Mouse (Mus musculus) neutrophil, adult 5-6 weeks (primary cell): ENCODE data around the gene Bptf. TPM values are rescaled to one million over a fixed set of nuclear protein-coding genes. Genes with fewer than 3 reads are reported as not detected.
"Not testable (repeated sequence)": the region's sequence is repeated elsewhere in the genome, so short reads cannot be mapped to it uniquely, and the experiment has no call there.

Experiments used
- ATAC-seq: fragments of 151-379, 151-347 bp; 2 replicates; pipeline ENCODE4 v1.8.0; 2017; ENCODE audit warnings: mild to moderate bottlenecking, moderate TSS enrichment; ENCODE audit not compliant: insufficient number of reproducible peaks, poor library complexity, low FRiP score, severe bottlenecking; ENCODE audit errors: extremely low read depth
- total RNA-seq: library from RNA; stranded (forward); fragments of 200-1000 nt; gene quantifications from 2 replicates; pipeline ENCODE4 v1.2.3, GENCODE M21; 2017

Gene Bptf
- total RNA-seq, 1 experiment from 2014 or later, result 150 TPM

GRCm38 (mm10) chr11:107005538-107005937 lies 126.4 kb downstream of the Bptf start:
- ATAC-seq, result no peak

- ATAC-seq, result no peak
Observed at GRCm38 (mm10) chr11:107001760-107002675, 129.9 kb downstream of the Bptf start.

- no peak for ATAC-seq
Observed at GRCm38 (mm10) chr11:106999949-107000513, 131.9 kb downstream of the Bptf start.

GRCm38 (mm10) chr11:106999151-106999948 lies 132.6 kb downstream of the Bptf start, which contains the start of gene Kpna2:
Gene Kpna2, minus strand, starts transcription at chr11:106999541.
- peak; percentile 90 for ATAC-seq

GRCm38 (mm10) chr11:106998651-106999150 lies 133.2 kb downstream of the Bptf start:
- no peak for ATAC-seq

- ATAC-seq, result no peak
Observed at GRCm38 (mm10) chr11:106997976-106998375, 134.0 kb downstream of the Bptf start.

- ATAC-seq, result not testable (repeated sequence)
Observed at GRCm38 (mm10) chr11:106996492-106996891, 135.4 kb downstream of the Bptf start.

- ATAC-seq, result peak; percentile 88
Observed at GRCm38 (mm10) chr11:106994246-106995085, 137.5 kb downstream of the Bptf start.

- no peak for ATAC-seq
Observed at GRCm38 (mm10) chr11:106987384-106987783, 144.5 kb downstream of the Bptf start.

GRCm38 (mm10) chr11:106985979-106986604 lies 145.8 kb downstream of the Bptf start:
- not testable (repeated sequence) for ATAC-seq

Other genes with a start within 250 kb of the Bptf start
- gene Smurf2, start 211.4 kb downstream of the Bptf start, total RNA-seq, result 60.8 and 66.7 TPM in 2 replicates
- gene Kpna2, start 132.6 kb downstream of the Bptf start, total RNA-seq, result 22.2 and 27.1 TPM in 2 replicates
- 1.4 and 2.0 TPM in 2 replicates for gene 1810010H24Rik, start 106.4 kb downstream of the Bptf start, total RNA-seq
- 21.3 and 25.3 TPM in 2 replicates for gene Nol11, start 57.3 kb upstream of the Bptf start, total RNA-seq